Mouse (Mus musculus): ENCODE measurements around the gene Smpd2.
A peak's percentile ranks its signal among the peaks of the same experiment; 100 is the strongest.

The Smpd2 gene

GRCm38 (mm10) chr10:41489708-41490517, at the start of gene Smpd2, which contains the start of gene Ppil6:
Gene Smpd2 (minus strand): TSS chr10:41490369.
Gene Ppil6 (plus strand): TSS chr10:41490439.
- DNase-seq (ENCODE audit: low spot score) = peak; percentile 97

GRCm38 (mm10) chr10:41538986-41539385, 48.8 kb upstream of the Smpd2 start:
- no peak for DNase-seq (ENCODE audit: low spot score)

GRCm38 (mm10) chr10:41537983-41538330, 47.8 kb upstream of the Smpd2 start:
- no peak for DNase-seq (ENCODE audit: low spot score)

GRCm38 (mm10) chr10:41537226-41537982, 47.2 kb upstream of the Smpd2 start:
- no peak for DNase-seq (ENCODE audit: low spot score)

GRCm38 (mm10) chr10:41536714-41537113, 46.5 kb upstream of the Smpd2 start:
- no peak for DNase-seq (ENCODE audit: low spot score)

- DNase-seq (ENCODE audit: low spot score) = no peak
Measured at GRCm38 (mm10) chr10:41535991-41536390, 45.8 kb upstream of the Smpd2 start.

GRCm38 (mm10) chr10:41529972-41530371, 39.8 kb upstream of the Smpd2 start:
- DNase-seq (ENCODE audit: low spot score) = no peak

- no peak for DNase-seq (ENCODE audit: low spot score)
Measured at GRCm38 (mm10) chr10:41525696-41526095, 35.5 kb upstream of the Smpd2 start.

- DNase-seq (ENCODE audit: low spot score) = no peak
Measured at GRCm38 (mm10) chr10:41523386-41523785, 33.2 kb upstream of the Smpd2 start.

- DNase-seq (ENCODE audit: low spot score) = no peak
Measured at GRCm38 (mm10) chr10:41520410-41520673, 30.2 kb upstream of the Smpd2 start.

GRCm38 (mm10) chr10:41519640-41520409, 29.7 kb upstream of the Smpd2 start:
- no peak for DNase-seq (ENCODE audit: low spot score)

GRCm38 (mm10) chr10:41518981-41519618, 28.9 kb upstream of the Smpd2 start, which contains the start of gene Cd164:
Gene Cd164 (plus strand): TSS chr10:41519414.
- peak; percentile 92 for DNase-seq (ENCODE audit: low spot score)

GRCm38 (mm10) chr10:41518508-41518980, 28.4 kb upstream of the Smpd2 start:
- DNase-seq (ENCODE audit: low spot score) = peak; percentile 86

- no peak for DNase-seq (ENCODE audit: low spot score)
Measured at GRCm38 (mm10) chr10:41514921-41515320, 24.8 kb upstream of the Smpd2 start.

GRCm38 (mm10) chr10:41514301-41514700, 24.1 kb upstream of the Smpd2 start:
- DNase-seq (ENCODE audit: low spot score) = no peak

GRCm38 (mm10) chr10:41509160-41509559, 19.0 kb upstream of the Smpd2 start:
- no peak for DNase-seq (ENCODE audit: low spot score)

GRCm38 (mm10) chr10:41505446-41505845, 15.3 kb upstream of the Smpd2 start:
- DNase-seq (ENCODE audit: low spot score) = peak; percentile 56

- DNase-seq (ENCODE audit: low spot score) = no peak
Measured at GRCm38 (mm10) chr10:41504996-41505395, 14.8 kb upstream of the Smpd2 start.

GRCm38 (mm10) chr10:41500941-41501340, 10.8 kb upstream of the Smpd2 start:
- DNase-seq (ENCODE audit: low spot score) = no peak

- DNase-seq (ENCODE audit: low spot score) = no peak
Measured at GRCm38 (mm10) chr10:41491111-41491510, 942 bp upstream of the Smpd2 start.

GRCm38 (mm10) chr10:41490518-41490873, 327 bp upstream of the Smpd2 start:
- no peak for DNase-seq (ENCODE audit: low spot score)

GRCm38 (mm10) chr10:41489294-41489693, 875 bp downstream of the Smpd2 start:
- DNase-seq (ENCODE audit: low spot score) = peak; percentile 79
